Mouse (Mus musculus): ENCODE results near the gene Col25a1. TPM values are rescaled to one million over a fixed set of nuclear protein-coding genes. Genes with fewer than 3 reads are reported as not detected.

Gene Col25a1
- polyA plus RNA-seq, 2 experiments = 14.2 to 15.3 TPM

DNA sequence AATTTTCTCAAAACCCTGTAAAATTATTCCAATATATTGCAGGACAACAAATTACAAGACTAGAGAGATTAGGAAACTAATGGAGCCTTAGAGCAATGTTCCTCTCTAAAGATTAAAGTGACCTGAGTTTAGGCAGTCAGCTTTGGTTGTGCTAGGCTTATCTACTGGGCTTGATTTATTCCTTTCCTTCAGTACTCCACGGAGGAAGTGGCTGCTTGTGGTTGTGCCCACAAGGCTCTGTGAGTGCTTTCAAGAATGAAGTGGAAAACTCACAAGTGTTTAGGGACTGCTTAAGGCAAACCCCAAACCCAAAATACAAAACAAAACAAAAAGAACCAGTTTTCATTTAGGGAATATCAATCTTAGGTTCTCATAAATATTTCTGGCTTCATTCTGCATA, 106.6 kb downstream of the Col25a1 start:
- TF ChIP-seq POLR2A (IDR thresholded peaks at IDR 0.05; ENCODE audit: borderline replicate concordance, extremely low read depth, insufficient read depth, insufficient read length) = no peak
- no peaks in the 10 kb centered on the region for H3K4me1 ChIP-seq (ENCODE audit: control insufficient read depth, insufficient read depth, low read length)
- WGBS = 25% methylated on average over 1 of the region's 1 CpGs

DNA sequence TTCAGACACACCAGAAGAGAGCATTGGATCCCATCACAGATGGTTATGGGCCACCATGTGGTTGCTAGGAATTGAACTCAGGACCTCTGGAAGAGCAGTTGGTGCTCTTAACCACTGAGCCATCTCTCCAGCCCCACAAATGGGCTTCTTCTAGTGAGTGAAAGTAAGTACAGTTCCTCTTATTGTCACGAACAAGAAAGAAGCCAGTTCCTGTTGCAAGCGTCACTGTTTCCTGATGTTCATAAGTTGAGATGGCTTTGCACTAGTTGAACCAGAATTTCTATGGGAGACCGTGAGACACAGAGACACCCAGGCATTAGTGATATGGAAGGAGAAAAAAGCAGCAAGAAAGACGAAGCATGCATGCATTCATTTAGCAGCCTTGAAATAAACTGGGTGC, 110.6 kb downstream of the Col25a1 start:
- DNase-seq (ENCODE audit: low spot score) (no peak), ATAC-seq (ENCODE audit: low FRiP score, low read depth) (no peak)
- Histone ChIP-seq H3K4me1 (ENCODE audit: control insufficient read depth, insufficient read depth, low read length) (no peaks in the 10 kb centered on the region), H3K27me3 (ENCODE audit: control insufficient read depth, insufficient read depth, low read length) (no peaks in the 10 kb centered on the region), H3K4me3 (replicated peaks; ENCODE audit: low read length) (no peak overlapping the region), H3K4me2 (replicated peaks; ENCODE audit: low read depth, low read length, severe bottlenecking) (no peak overlapping the region), H3K36me3 (ENCODE audit: control insufficient read depth, insufficient read depth, low read length) (no peaks in the 10 kb centered on the region), H3K9me3 (ENCODE audit: control insufficient read depth, low read length) (no peaks in the 10 kb centered on the region), H3K9ac (ENCODE audit: low read depth, low read length, severe bottlenecking) (no peak overlapping the region), H3K27ac (replicated peaks; ENCODE audit: low read depth, low read length) (no peak overlapping the region)
- TF ChIP-seq POLR2A (IDR thresholded peaks at IDR 0.05; ENCODE audit: borderline replicate concordance, extremely low read depth, insufficient read depth, insufficient read length) = no peak
- WGBS = 86% methylated on average over 4 of the region's 4 CpGs

More for the DNA sequence above, 106.6 kb downstream of the Col25a1 start:
- Histone ChIP-seq H3K9me3 (ENCODE audit: control insufficient read depth, low read length) (no peaks in the 10 kb centered on the region), H3K27ac (replicated peaks; ENCODE audit: low read depth, low read length) (no peak overlapping the region), H3K4me2 (replicated peaks; ENCODE audit: low read depth, low read length, severe bottlenecking) (no peak overlapping the region), H3K9ac (ENCODE audit: low read depth, low read length, severe bottlenecking) (no peak overlapping the region), H3K4me3 (replicated peaks; ENCODE audit: low read length) (no peak overlapping the region), H3K36me3 (ENCODE audit: control insufficient read depth, insufficient read depth, low read length) (no peaks in the 10 kb centered on the region), H3K27me3 (ENCODE audit: control insufficient read depth, insufficient read depth, low read length) (no peaks in the 10 kb centered on the region)
- DNase-seq (ENCODE audit: low spot score) (no peak), ATAC-seq (ENCODE audit: low FRiP score, low read depth) (no peak)

DNA sequence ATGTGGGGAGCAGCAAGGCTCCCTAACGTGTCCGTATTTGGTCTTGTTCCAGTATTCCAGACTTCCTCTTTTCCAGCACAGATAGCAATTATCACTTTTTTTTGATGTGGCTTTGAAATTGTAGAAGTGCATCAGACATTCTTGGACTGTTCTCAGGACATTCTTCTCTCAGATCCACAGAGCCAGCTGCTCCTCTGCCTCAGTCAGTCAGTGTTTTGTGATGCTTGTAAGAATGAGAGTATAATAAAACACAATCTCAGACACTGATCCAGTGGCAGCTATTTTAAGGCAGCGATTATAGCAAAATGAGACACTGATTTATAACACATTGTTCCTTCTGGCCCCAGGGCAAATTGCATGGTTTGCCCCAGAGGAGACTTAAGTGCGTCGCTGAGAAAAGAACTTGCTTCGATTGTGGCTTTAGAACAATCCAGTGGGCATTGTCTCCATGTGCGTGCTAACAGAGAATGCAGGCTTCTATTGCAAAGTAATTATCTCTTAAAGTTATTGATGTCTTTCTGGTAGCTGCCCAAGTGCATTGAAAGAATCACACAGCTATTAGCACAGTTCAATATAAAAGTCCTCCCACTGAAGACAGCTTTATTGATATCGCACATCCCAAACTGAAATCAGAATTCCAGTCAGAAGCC, 111.5 kb downstream of the Col25a1 start:
- H3K27me3 ChIP-seq (ENCODE audit: control insufficient read depth, insufficient read depth, low read length) = no peaks in the 10 kb centered on the region
- WGBS = 48% methylated on average over 8 of the region's 8 CpGs
- no peaks in the 10 kb centered on the region for H3K4me1 ChIP-seq (ENCODE audit: control insufficient read depth, insufficient read depth, low read length)
- no peak overlapping the region for H3K9ac ChIP-seq (ENCODE audit: low read depth, low read length, severe bottlenecking)
- no peak overlapping the region for H3K27ac ChIP-seq (replicated peaks; ENCODE audit: low read depth, low read length)
- no peak overlapping the region for H3K4me2 ChIP-seq (replicated peaks; ENCODE audit: low read depth, low read length, severe bottlenecking)
- DNase-seq (ENCODE audit: low spot score) (no peak), ATAC-seq (ENCODE audit: low FRiP score, low read depth) (no peak)
- H3K9me3 ChIP-seq (ENCODE audit: control insufficient read depth, low read length) = no peaks in the 10 kb centered on the region
- H3K36me3 ChIP-seq (ENCODE audit: control insufficient read depth, insufficient read depth, low read length) = no peaks in the 10 kb centered on the region
- no peak overlapping the region for H3K4me3 ChIP-seq (replicated peaks; ENCODE audit: low read length)
- TF ChIP-seq POLR2A (IDR thresholded peaks at IDR 0.05; ENCODE audit: borderline replicate concordance, extremely low read depth, insufficient read depth, insufficient read length) = no peak

DNA sequence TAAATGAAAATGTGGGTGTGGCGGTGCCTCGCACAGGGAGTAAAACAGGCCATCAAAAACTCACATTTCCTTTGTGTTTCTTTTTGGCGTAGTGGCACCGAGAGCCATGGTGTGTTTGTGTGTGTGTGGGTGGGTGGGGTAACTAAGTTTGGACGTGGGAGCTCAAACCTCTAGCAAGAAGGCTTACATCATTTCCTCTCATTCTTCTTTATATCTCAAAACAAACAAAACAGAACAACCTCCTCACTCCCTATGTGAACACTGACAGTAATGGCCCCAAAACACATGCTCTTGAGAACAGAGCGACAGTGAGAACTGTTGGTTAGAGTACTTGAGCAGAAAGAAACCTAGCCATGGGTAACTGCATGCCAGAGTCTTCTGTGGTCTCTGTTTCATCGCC, 121.1 kb downstream of the Col25a1 start:
- 83% methylated on average over 7 of the region's 7 CpGs for WGBS
- TF ChIP-seq POLR2A (IDR thresholded peaks at IDR 0.05; ENCODE audit: borderline replicate concordance, extremely low read depth, insufficient read depth, insufficient read length) = no peak
- no peaks in the 10 kb centered on the region for H3K27me3 ChIP-seq (ENCODE audit: control insufficient read depth, insufficient read depth, low read length)
- H3K9ac ChIP-seq (ENCODE audit: low read depth, low read length, severe bottlenecking) = no peak overlapping the region
- no peaks in the 10 kb centered on the region; the same call in 1 of the 2 replicates for H3K9me3 ChIP-seq (ENCODE audit: control insufficient read depth, low read length)
- no peak overlapping the region for H3K4me3 ChIP-seq (replicated peaks; ENCODE audit: low read length)
- DNase-seq (ENCODE audit: low spot score) (no peak), ATAC-seq (ENCODE audit: low FRiP score, low read depth) (no peak)
- no peaks in the 10 kb centered on the region for H3K36me3 ChIP-seq (ENCODE audit: control insufficient read depth, insufficient read depth, low read length)
- H3K4me2 ChIP-seq (replicated peaks; ENCODE audit: low read depth, low read length, severe bottlenecking) = no peak overlapping the region
- no peak overlapping the region for H3K27ac ChIP-seq (replicated peaks; ENCODE audit: low read depth, low read length)
- no peaks in the 10 kb centered on the region for H3K4me1 ChIP-seq (ENCODE audit: control insufficient read depth, insufficient read depth, low read length)

DNA sequence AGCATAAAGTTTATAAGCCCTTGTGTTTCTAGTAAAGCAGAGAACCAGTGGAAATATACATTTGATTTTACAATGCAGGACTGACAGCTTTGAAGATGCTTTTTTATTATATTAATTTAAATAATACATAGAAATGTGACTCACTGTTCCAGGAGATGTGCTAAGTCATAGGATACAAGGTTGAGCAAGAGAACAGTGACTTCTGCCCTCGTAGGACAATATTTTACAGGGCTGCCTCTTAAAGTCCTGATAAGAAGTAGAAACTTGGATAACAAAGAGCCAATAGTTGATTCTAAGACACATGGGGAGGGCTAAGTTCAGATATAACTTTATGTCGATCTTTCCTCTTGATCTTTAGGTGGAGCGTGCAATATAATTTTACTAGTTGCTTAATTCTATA, 124.8 kb downstream of the Col25a1 start:
- no peaks in the 10 kb centered on the region for H3K36me3 ChIP-seq (ENCODE audit: control insufficient read depth, insufficient read depth, low read length)
- H3K9me3 ChIP-seq (ENCODE audit: control insufficient read depth, low read length) = no peaks in the 10 kb centered on the region
- H3K4me3 ChIP-seq (replicated peaks; ENCODE audit: low read length) = no peak overlapping the region
- no peak for TF ChIP-seq POLR2A (IDR thresholded peaks at IDR 0.05; ENCODE audit: borderline replicate concordance, extremely low read depth, insufficient read depth, insufficient read length)
- H3K27me3 ChIP-seq (ENCODE audit: control insufficient read depth, insufficient read depth, low read length) = no peaks in the 10 kb centered on the region
- no peak overlapping the region for H3K27ac ChIP-seq (replicated peaks; ENCODE audit: low read depth, low read length)
- WGBS = 87% methylated on average over 3 of the region's 3 CpGs
- no peak for DNase-seq (ENCODE audit: low spot score)
- no peak overlapping the region for H3K9ac ChIP-seq (ENCODE audit: low read depth, low read length, severe bottlenecking)
- no peak overlapping the region for H3K4me2 ChIP-seq (replicated peaks; ENCODE audit: low read depth, low read length, severe bottlenecking)
- no peak for ATAC-seq (ENCODE audit: low FRiP score, low read depth)
- H3K4me1 ChIP-seq (ENCODE audit: control insufficient read depth, insufficient read depth, low read length) = no peaks in the 10 kb centered on the region
